Mouse (Mus musculus): ENCODE data around the gene Cacna1b. TPM values are rescaled to one million over a fixed set of nuclear protein-coding genes. Genes with fewer than 3 reads are reported as not detected.

Cacna1b gene
- total RNA-seq, 2 experiments from 2014 or later, result under 0.01 TPM; not detected in 1

- ATAC-seq (replicated peaks; ENCODE audit: low FRiP score, poor library complexity, severe bottlenecking), result no peak
These were observed 200.2 kb downstream of the Cacna1b start for GRCm38 (mm10) chr2:24562547-24563290.

- no peak for ATAC-seq (replicated peaks; ENCODE audit: low FRiP score, poor library complexity, severe bottlenecking)
These were observed 201.0 kb downstream of the Cacna1b start for GRCm38 (mm10) chr2:24561946-24562345.

GRCm38 (mm10) chr2:24560201-24560600 lies 202.8 kb downstream of the Cacna1b start:
- ATAC-seq (replicated peaks; ENCODE audit: low FRiP score, poor library complexity, severe bottlenecking), result no peak

- ATAC-seq (replicated peaks; ENCODE audit: low FRiP score, poor library complexity, severe bottlenecking), result no peak
These were observed 206.6 kb downstream of the Cacna1b start for GRCm38 (mm10) chr2:24556347-24556746.

GRCm38 (mm10) chr2:24553962-24554361 lies 209.0 kb downstream of the Cacna1b start:
- ATAC-seq (replicated peaks; ENCODE audit: low FRiP score, poor library complexity, severe bottlenecking), result no peak

Other genes starting within 250 kb of the Cacna1b start
- gene Ehmt1, start 156.5 kb upstream of the Cacna1b start, total RNA-seq (2015; ENCODE audit: low replicate concordance), result 13.8 and 36.0 TPM in 2 replicates
- gene Ehmt1, start 156.5 kb upstream of the Cacna1b start, total RNA-seq (2017; ENCODE audit: low replicate concordance), result 60.5 and 74.0 TPM in 2 replicates
- gene Arrdc1, start 172.1 kb upstream of the Cacna1b start, total RNA-seq (2015; ENCODE audit: low replicate concordance), result 6.3 and 9.0 TPM in 2 replicates
- gene Arrdc1, start 172.1 kb upstream of the Cacna1b start, total RNA-seq (2017; ENCODE audit: low replicate concordance), result 7.7 and 8.4 TPM in 2 replicates
- 3.2 and 4.6 TPM in 2 replicates for gene Zmynd19, start 186.6 kb upstream of the Cacna1b start, total RNA-seq (2015; ENCODE audit: low replicate concordance)
- 6.6 and 13.7 TPM in 2 replicates for gene Zmynd19, start 186.6 kb upstream of the Cacna1b start, total RNA-seq (2017; ENCODE audit: low replicate concordance)
- 6.5 and 16.3 TPM in 2 replicates for gene Dph7, start 199.2 kb upstream of the Cacna1b start, total RNA-seq (2015; ENCODE audit: low replicate concordance)
- 2.8 and 6.1 TPM in 2 replicates for gene Dph7, start 199.2 kb upstream of the Cacna1b start, total RNA-seq (2017; ENCODE audit: low replicate concordance)
- 31.9 and 38.6 TPM in 2 replicates for gene Mrpl41, start 211.9 kb upstream of the Cacna1b start, total RNA-seq (2015; ENCODE audit: low replicate concordance)
- 37.8 and 40.9 TPM in 2 replicates for gene Mrpl41, start 211.9 kb upstream of the Cacna1b start, total RNA-seq (2017; ENCODE audit: low replicate concordance)
- gene Pnpla7, start 212.9 kb upstream of the Cacna1b start, total RNA-seq (2015; ENCODE audit: low replicate concordance), result 37.3 and 37.8 TPM in 2 replicates
- gene Pnpla7, start 212.9 kb upstream of the Cacna1b start, total RNA-seq (2017; ENCODE audit: low replicate concordance), result 30.0 and 37.0 TPM in 2 replicates

Data from erythroid progenitor cell, adult 5-6 weeks (primary cell).